Mouse (Mus musculus) heart, embryonic 15.5 days (tissue): Measurements from ENCODE around the gene Snrnp27. TPM values are rescaled to one million over a fixed set of nuclear protein-coding genes. Genes with fewer than 3 reads are reported as not detected.

Experiments used
- ATAC-seq: fragments of 200-750 bp; cut with Nextera tagmentation; replicated peaks from 2 replicates; pipeline ENCODE4 v1.8.0; 2017; ENCODE audit warnings: low read depth, moderate TSS enrichment; ENCODE audit not compliant: insufficient number of reproducible peaks, insufficient read depth, low FRiP score
- H3K27ac ChIP-seq: fragments of 300-500 bp; sonication (generic); 2 replicates; pipeline ENCODE4 v1.5.1; 2015; ENCODE audit warnings: mild to moderate bottlenecking, inconsistent platforms
- H3K27me3 ChIP-seq: fragments of 300-500 bp; sonication (generic); 2 replicates; pipeline ENCODE4 v1.6.1; 2015; ENCODE audit warnings: inconsistent platforms
- H3K36me3 ChIP-seq: fragments of 300-500 bp; sonication (generic); 2 replicates; pipeline ENCODE4 v1.6.1; 2015; ENCODE audit warnings: mild to moderate bottlenecking, inconsistent platforms
- H3K4me1 ChIP-seq: fragments of 300-500 bp; sonication (generic); replicated peaks from 2 replicates; pipeline ENCODE4 v1.6.1; 2015; ENCODE audit warnings: inconsistent platforms
- H3K4me2 ChIP-seq: fragments of 300-500 bp; sonication (generic); 2 replicates; pipeline ENCODE4 v1.6.1; 2015; ENCODE audit warnings: inconsistent platforms, mild to moderate bottlenecking, moderate library complexity
- H3K4me3 ChIP-seq: fragments of 300-500 bp; sonication (generic); 2 replicates; pipeline ENCODE4 v1.5.1; 2015; ENCODE audit warnings: mild to moderate bottlenecking, inconsistent platforms
- H3K9ac ChIP-seq: fragments of 300-500 bp; sonication (generic); 2 replicates; pipeline ENCODE4 v1.6.1; 2015; ENCODE audit warnings: mild to moderate bottlenecking, inconsistent platforms
- H3K9me3 ChIP-seq: fragments of 300-500 bp; sonication (generic); replicated peaks from 2 replicates; pipeline ENCODE4 v1.6.1; 2016; ENCODE audit warnings: inconsistent platforms
- WGBS: fragments of 180-500 bp; shearing (Covaris S2); methylation state at CpG from one replicate; pipeline ENCODE4 v1.1.7; 2015; ENCODE audit warnings: mixed read lengths; 5-methylcytosine and 5-hydroxymethylcytosine counted together
- polyA plus RNA-seq: library from polyadenylated mRNA; unstranded; fragments of >200 nt; fragmentation: Nextera tagmentation; extraction: Ambion mirVana; gene quantifications from 2 replicates; pipeline ENCODE4 v1.2.1, GENCODE M21; 2015

The Snrnp27 gene
- polyA plus RNA-seq, 1 experiment from 2014 or later: 81.3 TPM

GRCm38 (mm10) chr6:86660161-86660877 lies 24.0 kb downstream of the Snrnp27 start:
- no peaks in the 10 kb centered on the region for H3K9me3 ChIP-seq
- H3K9ac ChIP-seq: no peak overlapping the region
- no peaks in the 10 kb centered on the region for H3K27me3 ChIP-seq
- H3K4me2 ChIP-seq: no peak overlapping the region
- no peak overlapping the region for H3K27ac ChIP-seq
- peaks cover 6% of the 10 kb centered on the region; the same call in 1 of the 2 replicates for H3K4me1 ChIP-seq
- no peak overlapping the region for H3K4me3 ChIP-seq
- WGBS: 62% methylated on average over 9 of the region's 9 CpGs
- H3K36me3 ChIP-seq: peaks cover 6% of the 10 kb centered on the region; the same call in 1 of the 2 replicates
- no peak for ATAC-seq

DNA sequence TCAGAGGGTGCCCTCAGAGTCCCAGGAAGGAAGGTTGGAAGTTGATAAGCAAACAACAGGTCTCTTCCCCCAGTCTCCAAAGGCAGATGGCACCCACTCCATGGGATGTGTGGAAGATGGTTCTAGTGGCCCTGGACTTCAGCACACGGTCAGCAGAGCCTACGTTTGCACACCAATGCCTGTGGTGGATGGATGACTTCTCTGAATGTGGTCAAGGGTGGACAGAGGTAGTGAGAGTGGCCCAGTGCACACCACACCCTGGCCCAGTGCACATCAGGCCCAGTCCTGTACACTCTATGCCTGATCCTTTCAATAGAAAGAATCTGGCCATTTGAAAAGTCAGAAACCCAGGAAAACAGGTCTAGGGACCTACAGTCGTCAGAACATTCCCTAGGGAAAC lies 25.8 kb downstream of the Snrnp27 start:
- Histone ChIP-seq H3K9ac (no peak overlapping the region), H3K4me3 (no peak overlapping the region), H3K27ac (no peak overlapping the region), H3K4me1 (peaks cover 6% of the 10 kb centered on the region; the same call in 1 of the 2 replicates), H3K27me3 (no peaks in the 10 kb centered on the region), H3K4me2 (no peak overlapping the region), H3K9me3 (no peaks in the 10 kb centered on the region), H3K36me3 (peaks cover 6% of the 10 kb centered on the region; the same call in 1 of the 2 replicates)
- no peak for ATAC-seq
- 82% methylated on average over 3 of the region's 3 CpGs for WGBS

- Histone ChIP-seq H3K36me3 (peaks cover 25% of the 10 kb centered on the region), H3K4me3 (no peak overlapping the region), H3K27ac (no peak overlapping the region), H3K9me3 (no peaks in the 10 kb centered on the region), H3K9ac (no peak overlapping the region), H3K4me2 (no peak overlapping the region), H3K27me3 (no peaks in the 10 kb centered on the region), H3K4me1 (peaks cover 6% of the 10 kb centered on the region; the same call in 1 of the 2 replicates)
- no peak for ATAC-seq
- 73% methylated on average over 9 of the region's 9 CpGs for WGBS
Observed at GRCm38 (mm10) chr6:86654270-86654916, 29.9 kb downstream of the Snrnp27 start.

GRCm38 (mm10) chr6:86653026-86653425 lies 31.3 kb downstream of the Snrnp27 start:
- Histone ChIP-seq H3K9me3 (no peaks in the 10 kb centered on the region), H3K27ac (no peak overlapping the region), H3K4me1 (peaks cover 6% of the 10 kb centered on the region; the same call in 1 of the 2 replicates), H3K4me3 (no peak overlapping the region), H3K4me2 (no peak overlapping the region), H3K36me3 (peaks cover 30% of the 10 kb centered on the region), H3K9ac (no peak overlapping the region), H3K27me3 (no peaks in the 10 kb centered on the region)
- no peak for ATAC-seq
- 93% methylated on average over 6 of the region's 6 CpGs for WGBS

DNA sequence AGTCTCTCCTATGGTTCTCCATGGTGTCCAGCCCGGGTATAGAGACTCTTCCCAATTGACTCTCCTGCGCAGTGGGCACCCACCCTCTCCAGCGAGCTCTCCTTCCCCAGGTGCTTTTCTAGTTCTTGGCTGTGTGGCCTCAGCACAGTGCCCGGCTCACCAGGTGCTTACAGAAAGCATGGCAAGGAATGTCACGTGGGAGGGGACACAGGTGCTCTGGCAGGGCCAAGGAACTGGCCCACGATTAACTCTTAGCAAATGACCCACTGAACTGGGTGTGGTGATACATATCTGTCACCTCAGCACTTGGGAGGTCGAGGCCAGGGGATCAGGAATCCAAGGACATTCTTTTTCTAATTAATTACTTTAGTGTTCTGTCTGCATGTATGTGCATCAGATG lies 38.2 kb downstream of the Snrnp27 start:
- 71% methylated on average over 7 of the region's 7 CpGs for WGBS
- H3K9me3 ChIP-seq: no peaks in the 10 kb centered on the region
- no peaks in the 10 kb centered on the region for H3K4me1 ChIP-seq
- no peak overlapping the region for H3K27ac ChIP-seq
- no peak overlapping the region for H3K4me2 ChIP-seq
- peaks cover 18% of the 10 kb centered on the region for H3K36me3 ChIP-seq
- no peak overlapping the region for H3K9ac ChIP-seq
- H3K4me3 ChIP-seq: no peak overlapping the region
- ATAC-seq: no peak
- H3K27me3 ChIP-seq: no peaks in the 10 kb centered on the region

DNA sequence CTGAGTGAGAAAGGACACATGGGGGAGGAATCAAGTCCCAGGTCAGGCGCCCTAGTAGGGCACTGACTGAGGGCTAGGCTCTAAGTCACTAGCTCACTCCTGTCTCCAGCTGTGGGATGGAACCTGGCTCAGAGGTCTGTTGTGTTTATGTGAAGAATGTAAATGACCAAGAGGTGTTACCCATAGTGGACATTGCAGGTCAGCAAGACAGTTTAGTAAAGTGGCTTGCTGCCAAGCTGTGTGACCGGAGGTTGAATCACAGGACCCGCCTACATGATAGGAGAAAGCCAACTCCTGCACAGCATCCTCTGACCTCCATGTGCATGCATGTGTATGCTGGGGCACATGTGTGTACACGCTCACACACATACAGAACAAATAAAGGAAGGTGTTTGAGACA lies 38.8 kb downstream of the Snrnp27 start:
- no peak overlapping the region for H3K27ac ChIP-seq
- no peak overlapping the region for H3K9ac ChIP-seq
- no peaks in the 10 kb centered on the region for H3K27me3 ChIP-seq
- no peak overlapping the region for H3K4me2 ChIP-seq
- ATAC-seq: no peak
- H3K4me1 ChIP-seq: no peaks in the 10 kb centered on the region
- peaks cover 13% of the 10 kb centered on the region for H3K36me3 ChIP-seq
- H3K4me3 ChIP-seq: no peak overlapping the region
- no peaks in the 10 kb centered on the region for H3K9me3 ChIP-seq
- WGBS: 64% methylated on average over 4 of the region's 4 CpGs

GRCm38 (mm10) chr6:86644775-86645400 lies 39.4 kb downstream of the Snrnp27 start:
- Histone ChIP-seq H3K9ac (no peak overlapping the region), H3K27ac (no peak overlapping the region)
- WGBS: 76% methylated on average over 3 of the region's 3 CpGs

GRCm38 (mm10) chr6:86641716-86642115 lies 42.6 kb downstream of the Snrnp27 start:
- ATAC-seq: no peak
- no peak overlapping the region for H3K4me3 ChIP-seq
- H3K27ac ChIP-seq: no peak overlapping the region
- no peak overlapping the region for H3K4me2 ChIP-seq
- no peak overlapping the region for H3K9ac ChIP-seq
- H3K27me3 ChIP-seq: no peaks in the 10 kb centered on the region
- 56% methylated on average over 8 of the region's 8 CpGs for WGBS
- no peaks in the 10 kb centered on the region for H3K36me3 ChIP-seq
- peaks cover 1% of the 10 kb centered on the region; the same call in 1 of the 2 replicates for H3K4me1 ChIP-seq
- H3K9me3 ChIP-seq: no peaks in the 10 kb centered on the region

More at GRCm38 (mm10) chr6:86644775-86645400, 39.4 kb downstream of the Snrnp27 start:
- Histone ChIP-seq H3K36me3 (peaks cover 8% of the 10 kb centered on the region), H3K9me3 (no peaks in the 10 kb centered on the region), H3K4me1 (no peaks in the 10 kb centered on the region), H3K4me3 (no peak overlapping the region), H3K4me2 (no peak overlapping the region), H3K27me3 (no peaks in the 10 kb centered on the region)
- ATAC-seq: no peak

DNA sequence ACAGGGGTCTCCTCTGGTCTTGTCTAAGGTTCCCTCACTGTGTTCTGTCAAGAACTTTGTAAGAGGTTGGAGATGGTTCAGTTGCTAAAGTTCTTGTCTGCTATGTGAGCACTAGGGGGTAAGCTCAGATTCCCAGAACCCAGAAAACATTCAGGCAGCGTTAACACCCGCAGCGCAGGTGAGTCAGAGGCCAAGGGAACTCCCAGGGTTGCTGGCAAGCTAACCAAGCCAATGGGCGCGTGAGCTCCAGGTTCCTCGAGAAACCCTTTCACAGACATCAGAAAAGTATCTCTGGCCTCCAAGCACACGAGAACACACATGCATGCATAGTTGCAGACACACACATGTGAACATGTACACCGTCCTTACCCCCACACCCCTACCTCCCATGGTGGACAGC lies 43.5 kb downstream of the Snrnp27 start:
- H3K27ac ChIP-seq: no peak overlapping the region
- H3K9ac ChIP-seq: no peak overlapping the region
- ATAC-seq: no peak
- H3K4me3 ChIP-seq: no peak overlapping the region
- H3K27me3 ChIP-seq: no peaks in the 10 kb centered on the region
- 84% methylated on average over 8 of the region's 8 CpGs for WGBS
- H3K4me1 ChIP-seq: peaks cover 6% of the 10 kb centered on the region; the same call in 1 of the 2 replicates
- H3K9me3 ChIP-seq: no peaks in the 10 kb centered on the region
- H3K4me2 ChIP-seq: no peak overlapping the region
- H3K36me3 ChIP-seq: no peaks in the 10 kb centered on the region

DNA sequence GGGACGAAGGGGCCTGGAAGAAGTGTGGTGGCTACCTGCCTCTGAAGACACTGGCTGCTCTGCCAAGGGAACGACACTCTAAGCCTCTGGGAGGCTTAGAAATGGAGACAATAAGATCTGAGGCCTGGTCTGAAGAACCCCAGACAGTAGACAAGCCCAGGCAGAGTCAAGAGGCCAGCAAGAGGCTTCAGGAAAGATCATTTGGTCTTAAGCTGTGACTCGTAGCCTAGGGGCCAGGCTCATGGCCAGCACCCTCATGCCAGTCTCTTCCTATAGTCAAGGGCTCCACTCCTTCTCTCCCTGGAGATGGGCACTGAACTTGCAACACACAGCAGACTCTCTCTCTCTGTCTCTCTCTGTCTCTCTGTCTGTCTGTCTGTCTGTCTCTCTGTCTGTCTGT lies 44.2 kb downstream of the Snrnp27 start:
- 71% methylated on average over 3 of the region's 3 CpGs for WGBS
- H3K4me1 ChIP-seq: peaks cover 6% of the 10 kb centered on the region; the same call in 1 of the 2 replicates
- no peak overlapping the region for H3K27ac ChIP-seq
- no peak overlapping the region for H3K9ac ChIP-seq
- no peak for ATAC-seq
- H3K4me2 ChIP-seq: no peak overlapping the region
- H3K36me3 ChIP-seq: no peaks in the 10 kb centered on the region
- H3K9me3 ChIP-seq: no peaks in the 10 kb centered on the region
- no peak overlapping the region for H3K4me3 ChIP-seq
- no peaks in the 10 kb centered on the region for H3K27me3 ChIP-seq
